Mouse (Mus musculus) erythroblast, embryonic 14.5 days (primary cell): ENCODE data around the gene Amotl1.

Experiments used
- GATA1 ChIP-seq: IDR thresholded peaks from 2 replicates; pipeline ENCODE4 v1.6.1; 2012; ENCODE audit warnings: low read length, inconsistent platforms, mixed read lengths
- TAL1 ChIP-seq: IDR thresholded peaks from 3 replicates; pipeline ENCODE4 v1.6.1; 2012; ENCODE audit warnings: low read length, inconsistent platforms, mixed read lengths

- TF ChIP-seq GATA1 (no peak), TAL1 (no peak)
Observed at GRCm38 (mm10) chr9:14596427-14596826, 48.4 kb downstream of the Amotl1 start.
